Mouse (Mus musculus) T-helper 1 cell (primary cell): ENCODE results near the gene Pcbd2.
"Not testable (repeated sequence)": the region's sequence is repeated elsewhere in the genome, so short reads cannot be mapped to it uniquely, and the experiment has no call there.

ENCODE experiments used
- in situ Hi-C: fragments of 300-600 bp; cut with MboI, MseI; formaldehyde crosslinking; loops from one replicate; pipeline ENCODE4 v1.15.1; 2025; ENCODE audit warnings: high pct_unique_total_duplicates

The Pcbd2 gene

DNA sequence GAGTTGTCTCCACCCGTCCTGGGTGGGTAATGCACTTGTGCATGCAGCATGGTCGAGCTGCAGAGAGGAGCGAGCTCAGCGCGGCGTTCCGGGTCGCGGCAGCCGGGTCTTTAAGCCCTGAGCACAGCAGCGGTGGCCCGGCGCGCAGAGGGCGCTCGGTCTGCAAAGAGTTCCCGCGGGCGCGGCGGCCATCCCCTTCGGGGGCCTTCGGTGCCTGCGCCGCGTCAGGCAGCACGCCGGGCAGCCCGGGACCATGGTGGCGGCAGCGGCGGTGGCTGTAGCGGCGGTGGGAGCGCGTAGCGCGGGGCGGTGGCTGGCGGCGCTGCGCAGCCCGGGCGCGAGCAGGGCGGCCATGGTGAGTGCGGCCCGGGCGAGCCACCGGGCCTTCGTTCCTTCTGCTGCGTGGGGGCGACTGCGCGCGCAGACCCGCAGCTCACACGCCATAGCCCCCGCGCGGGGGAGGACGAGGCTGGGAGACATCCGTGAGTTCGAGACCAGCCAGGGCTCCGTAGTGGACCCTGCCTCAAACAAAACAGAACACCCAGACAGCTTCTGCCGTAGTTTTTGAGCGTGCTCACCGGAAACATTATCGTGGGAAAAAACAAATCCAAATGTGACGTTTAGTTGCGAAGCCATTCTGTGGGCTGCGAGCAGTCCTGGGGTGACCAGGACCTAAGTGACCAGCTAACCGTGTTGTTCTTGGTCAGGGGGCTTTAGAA, at the start of gene Pcbd2:
Gene Pcbd2 (plus strand): TSS at position 249 of the 719 bp plus-strand sequence.
- in situ Hi-C loops = no loop called here

GRCm38 (mm10) chr13:55682201-55682600, 45.0 kb upstream of the Pcbd2 start:
- in situ Hi-C loops = no loop called here

- in situ Hi-C loops = no loop called here
Measured at GRCm38 (mm10) chr13:55683581-55683980, 43.6 kb upstream of the Pcbd2 start.

DNA sequence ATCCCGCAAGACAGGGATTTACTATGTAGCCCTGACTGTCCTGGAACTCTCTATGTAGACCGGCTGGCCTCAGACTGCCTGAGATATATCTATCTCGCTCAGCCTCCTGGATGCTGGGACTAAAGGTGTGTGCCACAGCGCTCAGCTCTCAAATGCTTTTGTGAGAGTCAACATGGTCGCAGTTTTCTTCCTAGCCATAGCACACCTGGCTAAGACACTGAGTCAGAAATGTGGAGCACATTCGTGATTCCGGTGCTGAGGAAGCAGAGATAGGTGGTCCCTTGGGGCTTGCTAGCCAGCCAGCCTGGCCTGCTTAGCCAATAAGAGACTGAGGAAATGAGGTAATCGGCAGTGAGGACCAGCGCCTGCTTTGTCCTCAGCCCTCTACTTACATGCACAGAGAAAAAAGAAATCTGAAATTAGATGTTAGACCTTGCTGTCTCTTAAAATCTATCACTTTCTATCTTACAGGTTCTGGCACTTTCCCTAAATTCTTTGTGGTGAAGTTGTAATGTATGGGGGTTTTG, 41.0 kb upstream of the Pcbd2 start:
- in situ Hi-C loops = loop anchor here (5.0 kb wide), 1 partner anchor 34 kb away; no protein-coding TSS in a partner anchor

- in situ Hi-C loops = loop anchor here (5.0 kb wide), 1 partner anchor 36 kb away; no protein-coding TSS in a partner anchor
Measured at GRCm38 (mm10) chr13:55687927-55688602, 39.1 kb upstream of the Pcbd2 start.

DNA sequence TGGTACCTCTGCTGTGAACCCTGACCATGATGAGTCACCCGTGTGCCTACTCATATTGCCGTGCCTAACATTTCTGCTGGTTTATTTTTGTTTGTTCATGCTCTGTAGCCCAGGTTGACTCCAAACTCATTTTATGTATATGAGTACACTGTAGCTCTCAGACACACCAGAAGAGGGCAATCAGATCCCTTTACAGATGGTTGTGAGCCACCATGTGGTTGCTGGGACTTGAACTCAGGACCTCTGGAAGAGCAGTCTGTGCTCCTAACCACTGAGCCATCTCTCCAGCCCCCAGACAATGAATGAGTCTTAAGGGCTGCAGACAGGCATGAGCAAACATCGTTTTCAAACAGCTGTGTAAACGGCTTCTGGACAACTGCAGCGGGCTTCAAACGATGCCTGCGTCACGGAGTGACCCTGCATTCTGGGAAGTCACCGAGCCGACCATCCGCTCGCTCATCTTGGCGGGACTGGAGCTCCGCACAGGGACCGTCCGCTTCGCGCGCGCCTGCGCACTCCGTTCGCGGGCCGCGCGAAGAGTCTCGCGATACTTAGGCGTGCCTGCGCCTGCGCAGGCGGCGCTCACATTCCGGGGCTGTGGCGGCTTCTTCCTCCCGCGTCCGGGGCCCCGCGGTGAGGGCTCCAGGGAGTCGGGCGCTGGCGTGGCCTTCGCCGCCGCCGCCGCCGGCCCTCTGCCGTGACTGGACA, 34.5 kb upstream of the Pcbd2 start, which contains the start of gene B230219D22Rik:
Gene B230219D22Rik (plus strand): TSS at position 590 of the 708 bp plus-strand sequence.
- in situ Hi-C loops = no loop called here

DNA sequence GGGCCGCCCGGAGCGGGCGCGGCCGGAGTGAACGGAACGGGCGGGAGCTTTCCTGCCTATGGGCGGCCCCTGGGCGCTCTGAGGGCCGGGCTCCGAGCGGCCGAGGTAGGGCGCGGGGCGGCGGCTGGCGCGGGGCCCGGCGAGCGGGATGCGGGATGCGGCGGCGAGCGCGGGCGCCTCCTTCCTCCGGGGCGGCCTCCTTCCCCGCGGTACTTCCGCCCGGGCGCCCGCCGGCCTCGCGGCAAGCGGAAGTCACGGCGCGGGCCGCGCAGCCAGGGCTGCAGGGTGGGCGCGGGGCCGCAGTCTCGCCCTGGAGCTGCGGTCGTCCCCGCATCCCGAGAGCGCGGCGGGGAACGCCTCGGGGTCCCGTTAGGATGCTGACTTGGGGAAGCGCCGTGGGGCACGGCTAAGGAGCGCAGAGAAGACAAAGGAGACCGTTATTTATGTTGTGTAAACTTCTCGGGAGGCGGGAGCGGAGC, 33.9 kb upstream of the Pcbd2 start:
- in situ Hi-C loops = no loop called here

DNA sequence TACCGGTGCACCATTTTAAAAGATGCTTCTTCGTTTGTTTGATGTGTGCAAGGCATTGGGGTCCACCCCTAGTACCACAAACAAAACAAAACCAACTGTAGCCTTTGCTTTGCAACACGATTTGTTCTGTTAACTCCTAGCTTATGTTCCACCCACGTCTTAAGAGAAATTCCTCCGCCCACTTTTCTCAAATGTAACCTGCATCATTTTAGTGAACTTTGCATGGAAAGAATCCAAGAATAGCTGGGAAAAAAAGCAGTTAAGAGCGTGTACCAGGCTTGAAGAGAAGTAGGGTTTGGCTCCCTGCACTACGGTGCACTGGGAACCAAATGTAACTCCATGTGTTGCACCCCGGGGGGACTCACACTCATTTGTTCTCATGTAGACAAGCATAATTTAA, 33.1 kb upstream of the Pcbd2 start:
- in situ Hi-C loops = no loop called here

DNA sequence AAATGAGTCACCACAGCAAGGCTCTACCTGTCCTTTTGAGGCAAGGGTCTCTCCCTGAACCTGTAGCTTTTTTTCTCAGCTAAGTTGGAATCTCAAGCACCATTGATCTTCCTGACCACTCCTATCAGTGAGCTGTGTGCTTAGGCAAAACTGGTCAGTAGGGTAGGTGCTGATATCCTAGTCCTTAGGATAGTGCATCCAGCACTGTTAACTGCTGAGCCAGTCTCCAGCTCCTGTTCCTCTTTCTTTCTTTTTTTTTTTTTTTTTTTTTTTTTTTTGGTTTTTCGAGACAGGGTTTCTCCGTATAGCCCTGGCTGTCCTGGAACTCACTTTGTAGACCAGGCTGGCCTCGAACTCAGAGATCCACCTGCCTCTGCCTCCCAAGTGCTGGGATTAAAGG, 31.2 kb upstream of the Pcbd2 start:
- in situ Hi-C loops = not testable (repeated sequence)

- in situ Hi-C loops = no loop called here
Measured at GRCm38 (mm10) chr13:55704301-55704700, 22.9 kb upstream of the Pcbd2 start.

- in situ Hi-C loops = no loop called here
Measured at GRCm38 (mm10) chr13:55712846-55713245, 14.3 kb upstream of the Pcbd2 start.

DNA sequence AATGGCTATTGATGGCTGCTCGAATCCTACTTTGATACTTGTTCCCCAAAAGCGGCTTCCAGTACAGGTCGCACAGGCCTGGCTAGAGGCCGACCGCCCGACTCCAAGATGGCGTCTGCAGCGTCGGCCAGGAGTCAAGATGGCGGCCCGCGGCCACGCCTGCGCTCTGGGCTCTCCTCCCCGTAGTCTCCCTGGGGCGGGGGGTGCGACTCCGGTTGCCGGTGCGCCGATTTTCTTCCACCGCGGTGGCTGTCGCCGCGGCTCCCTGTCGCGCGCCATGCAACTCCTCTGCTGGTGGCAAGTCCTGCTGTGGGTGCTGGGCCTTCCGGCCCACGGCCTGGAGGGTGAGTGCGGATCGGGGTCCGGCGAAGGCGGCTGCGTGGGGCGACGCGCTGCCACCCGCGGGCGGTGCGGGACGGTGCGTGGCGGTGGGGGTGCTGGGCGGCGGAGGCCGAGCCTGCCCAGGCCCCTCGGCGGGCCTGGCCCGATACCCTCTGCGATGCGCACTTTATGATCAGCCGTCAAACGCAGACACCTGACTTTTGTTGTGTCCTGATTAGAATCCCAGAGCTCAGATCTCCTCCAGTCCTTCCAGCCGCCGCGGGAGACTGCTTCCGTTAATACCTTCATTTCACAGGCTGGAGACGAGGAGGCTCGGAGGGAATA, 12.5 kb upstream of the Pcbd2 start, which contains the start of gene Txndc15:
Gene Txndc15 (plus strand): TSS at position 150 of the 666 bp plus-strand sequence.
- in situ Hi-C loops = no loop called here

DNA sequence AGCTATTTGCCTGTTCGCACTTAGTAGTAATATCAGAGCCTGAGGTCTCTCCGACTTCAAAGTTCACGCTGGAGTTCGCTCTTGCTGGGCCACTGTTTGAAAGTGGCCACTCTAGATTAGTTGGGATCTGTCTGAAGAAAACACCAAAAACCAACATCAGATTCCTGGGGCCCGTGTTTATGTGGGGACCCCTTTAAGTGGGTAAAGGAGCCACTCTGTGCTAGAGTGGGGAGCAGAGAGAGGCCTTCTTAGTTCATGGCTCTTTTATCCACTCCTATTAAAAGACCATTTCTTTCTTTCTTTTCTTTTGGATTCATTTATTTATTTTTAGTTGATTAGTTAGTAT, 12.0 kb upstream of the Pcbd2 start:
- in situ Hi-C loops = no loop called here

DNA sequence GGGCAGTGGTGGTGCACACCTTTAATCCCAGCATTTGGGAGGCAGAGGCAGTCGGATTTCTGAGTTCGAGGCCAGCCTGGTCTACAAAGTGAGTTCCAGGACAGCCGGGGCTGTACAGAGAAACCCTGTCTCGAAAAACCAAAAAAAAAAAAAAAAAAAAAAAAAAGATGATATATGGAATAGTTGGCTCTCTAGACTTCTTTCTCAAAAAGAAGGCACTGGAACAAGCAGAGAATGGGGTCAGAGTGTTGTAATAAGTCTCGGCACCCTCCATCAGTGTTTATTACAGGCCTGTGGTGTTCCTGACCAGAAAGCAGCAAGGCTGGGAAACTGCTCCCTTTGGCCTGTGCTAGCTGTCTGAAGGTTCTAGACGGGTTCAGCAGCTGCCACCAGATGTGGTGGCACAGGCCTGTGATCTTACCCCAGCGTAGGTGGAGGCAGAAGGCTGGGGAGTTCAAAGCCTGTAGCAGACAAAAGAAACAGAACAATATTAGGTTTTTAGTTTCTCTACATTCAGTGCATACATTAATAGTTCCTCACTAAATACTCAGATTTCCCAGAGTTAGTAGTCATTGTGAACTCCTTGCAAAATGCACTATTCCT, 11.2 kb upstream of the Pcbd2 start:
- in situ Hi-C loops = no loop called here

DNA sequence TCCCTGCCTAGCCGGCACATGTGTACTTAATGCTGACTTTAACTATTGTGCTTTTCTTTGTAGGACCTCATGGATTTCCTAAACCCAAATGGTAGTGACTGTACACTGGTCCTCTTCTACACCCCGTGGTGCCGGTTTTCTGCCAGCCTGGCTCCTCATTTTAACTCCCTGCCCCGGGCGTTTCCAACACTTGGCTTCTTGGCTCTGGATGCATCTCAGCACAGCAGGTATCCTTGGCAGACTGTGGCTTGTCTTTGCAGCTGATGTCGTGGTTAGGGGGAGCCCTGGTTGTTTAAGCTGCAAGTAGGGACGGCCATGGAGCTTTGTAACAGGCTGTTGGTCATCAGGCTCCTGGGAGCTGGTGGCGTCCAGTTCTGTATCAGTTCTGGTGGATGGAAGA, 5.7 kb upstream of the Pcbd2 start:
- in situ Hi-C loops = no loop called here

DNA sequence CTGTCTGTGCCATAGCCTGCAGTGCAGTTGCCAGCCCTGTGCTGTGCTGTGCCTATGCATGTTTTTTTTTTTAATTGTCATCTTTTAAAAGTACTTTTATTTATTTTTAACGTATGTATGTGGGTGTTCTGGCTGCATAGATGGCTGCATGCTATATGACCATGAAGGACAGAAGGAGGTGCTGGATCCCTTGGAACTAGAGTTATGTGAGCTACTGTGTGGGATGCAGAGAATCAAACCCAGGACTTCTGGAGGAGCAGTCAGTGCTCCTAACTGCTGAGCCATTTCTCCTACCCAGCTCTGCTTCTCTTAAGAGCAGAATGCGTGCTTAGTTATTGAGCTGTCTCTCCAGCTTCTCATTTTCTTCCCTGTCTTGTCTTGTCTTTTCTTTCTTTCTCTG, 5.2 kb upstream of the Pcbd2 start:
- in situ Hi-C loops = no loop called here

GRCm38 (mm10) chr13:55726598-55727119, 509 bp upstream of the Pcbd2 start:
- in situ Hi-C loops = no loop called here

GRCm38 (mm10) chr13:55727839-55728238, 671 bp downstream of the Pcbd2 start:
- in situ Hi-C loops = no loop called here

DNA sequence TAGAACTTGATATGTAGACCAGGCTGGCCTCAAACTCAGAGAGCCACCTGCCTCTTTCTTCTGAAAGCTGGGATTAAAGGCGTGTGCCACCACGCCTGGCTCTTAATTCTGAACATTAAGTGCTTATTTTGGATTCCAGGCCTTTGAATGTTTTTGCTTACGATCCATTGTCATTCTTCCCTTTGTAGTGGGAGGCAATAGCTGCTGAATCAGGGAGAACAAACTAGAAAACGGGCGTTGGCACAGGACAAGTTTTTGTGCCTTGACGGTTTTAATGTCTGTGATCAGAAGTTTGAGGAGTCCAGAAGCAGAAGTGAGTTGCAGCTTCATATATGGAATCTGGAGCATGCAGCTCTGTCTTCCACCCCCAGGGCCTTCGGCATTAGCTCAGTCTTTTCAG, 3.5 kb downstream of the Pcbd2 start:
- in situ Hi-C loops = no loop called here

- in situ Hi-C loops = no loop called here
Measured at GRCm38 (mm10) chr13:55732121-55732520, 5.0 kb downstream of the Pcbd2 start.
